Comparison of ENCODE assay signal across 8 mouse cellular contexts in genomic region chr2:165874461-165875339, GRCm38 (mm10). TPM values are rescaled to one million over a fixed set of nuclear protein-coding genes. Genes with fewer than 3 reads are reported as not detected.
A peak's percentile ranks its signal among the peaks of the same experiment; 100 is the strongest.
DNase-seq lines count a peak whose midpoint lies in the region.

No protein-coding gene starts in this region.

- H3K4me3 ChIP-seq in brown adipose tissue, adult 24 weeks (ENCODE audit: insufficient read depth, low read depth, low read length): no peak overlapping the region

- H3K4me1 ChIP-seq in brown adipose tissue, adult 24 weeks (ENCODE audit: control insufficient read depth, insufficient read depth, insufficient read length, low read length): peaks cover 40% of the 10 kb centered on the region

- DNase-seq in ES-CJ7 (ENCODE audit: low read depth, low spot score): peak; percentile 84
- DNase-seq in forelimb bud, embryonic 11.5 days (ENCODE audit: low read depth, low spot score): peak; percentile 77
- peak; percentile 85 for DNase-seq in heart, postnatal 4 days
- peak; percentile 82 for DNase-seq in layer of hippocampus, postnatal 36 days
- peak; percentile 96 for DNase-seq in lung, postnatal 10 days
- peak; percentile 89 to 92 for DNase-seq in right cerebral cortex, postnatal 10 days (ENCODE audit: low spot score in 2 of 2)
- DNase-seq in thymus, postnatal 0 days (ENCODE audit: low spot score): no peak

- H3K27ac ChIP-seq in brown adipose tissue, adult 24 weeks (replicated peaks; ENCODE audit: low read depth, low read length): peak overlapping the region; percentile 95

RNA-seq across cellular contexts. Expression of gene Zmynd8, which starts 24.1 kb away (rescaled TPM):
- polyA plus RNA-seq in brown adipose tissue, adult 24 weeks (2012; ENCODE audit: insufficient read depth, insufficient read length, missing spikeins): 6.7 and 17.9 TPM in 2 replicates
- 10 to 100 TPM; 49.5 to 50.4 TPM for total RNA-seq in heart, postnatal 4 days (2021)
- 100 to 1,000 TPM; 162 to 181 TPM for total RNA-seq in layer of hippocampus, postnatal 36 days (2021)
- 38.8 and 46.7 TPM in 2 replicates for polyA plus RNA-seq in thymus, postnatal 0 days (2015; fragmentation: Nextera tagmentation; extraction: Ambion mirVana)
